Comparison of ENCODE assay signal across 9 mouse cellular contexts in the genomic region with DNA sequence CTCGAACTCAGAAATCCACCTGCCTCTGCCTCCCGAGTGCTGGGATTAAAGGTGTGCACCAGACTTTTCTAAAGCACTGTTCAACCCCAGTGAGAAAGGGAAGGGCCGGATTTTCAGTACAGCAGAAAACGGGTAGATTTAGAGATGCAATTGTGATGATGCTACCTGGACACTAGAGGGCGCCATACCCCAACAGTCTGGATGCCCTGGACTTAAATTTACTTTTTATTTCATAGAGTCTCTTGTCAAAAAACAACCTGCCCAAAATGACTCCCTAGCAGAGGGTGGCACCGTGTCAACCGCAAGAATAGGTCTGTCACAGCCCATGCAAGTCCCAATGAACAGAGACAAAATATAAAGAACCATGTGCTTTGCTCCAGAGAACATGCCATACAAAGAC.
DNase-seq lines count a peak whose midpoint lies in the region; ATAC-seq and TF ChIP-seq lines count a peak whose summit lies in the region.
"Had no signal": no experiment of that assay in that cellular context is flagged by ENCODE, and none has a peak within 500 bp of the region (broad histone marks: within the 10 kb centered on the region; RNA-seq: fewer than 3 reads in every experiment).

No protein-coding gene starts in this region.

- H3K27me3 ChIP-seq in cerebellum, adult 2 months (ENCODE audit: control insufficient read depth, insufficient read depth, low read length): no peaks in the 10 kb centered on the region
- H3K27me3 ChIP-seq in hindbrain, postnatal 0 days (ENCODE audit: insufficient read depth, low read length): no peaks in the 10 kb centered on the region

- TF ChIP-seq POLR2A in cerebellum, adult 2 months (IDR thresholded peaks at IDR 0.05; ENCODE audit: borderline replicate concordance, insufficient read depth, low read length): no peak

- H3K4me3 ChIP-seq in cerebellum, adult 2 months (replicated peaks; ENCODE audit: insufficient read depth, low read depth, low read length): no peak overlapping the region
- H3K4me3 ChIP-seq in hindbrain, postnatal 0 days (ENCODE audit: low read length): no peak overlapping the region
- H3K4me3 ChIP-seq: myocyte had no signal

- H3K9me3 ChIP-seq in hindbrain, postnatal 0 days (ENCODE audit: low read length): no peaks in the 10 kb centered on the region

- no peak overlapping the region for H3K9ac ChIP-seq in hindbrain, postnatal 0 days (replicated peaks; ENCODE audit: low read length)

- no peak for ATAC-seq in hindbrain, postnatal 0 days

- H3K4me1 ChIP-seq in cerebellum, adult 2 months (ENCODE audit: control insufficient read depth, insufficient read depth, low read length): peaks cover 3% of the 10 kb centered on the region
- peaks cover 11% of the 10 kb centered on the region; the same call in 1 of the 2 replicates for H3K4me1 ChIP-seq in hindbrain, postnatal 0 days (ENCODE audit: insufficient read depth, low read length)

- WGBS in cerebellum, adult 2 months: 19% methylated on average over 7 of the region's 7 CpGs
- WGBS in hindbrain, postnatal 0 days: 22% methylated on average over 7 of the region's 7 CpGs

- peak; percentile 52 for DNase-seq in heart, postnatal 4 days
- DNase-seq in heart, postnatal 25 days (ENCODE audit: low spot score): no peak
- DNase-seq in urinary bladder, postnatal 14 days (ENCODE audit: low spot score): peak; percentile 48
- no peak for DNase-seq in urinary bladder, postnatal 4 days (ENCODE audit: low spot score in 2 of 2)
- peak; percentile 51 to 55 for DNase-seq in cerebellum, adult 2 months
- DNase-seq in hindbrain, postnatal 0 days (ENCODE audit: low spot score): peak; percentile 71
- peak; percentile 41 for DNase-seq in mesoderm, embryonic 11.5 days (ENCODE audit: low read depth, low spot score)
- DNase-seq in urinary bladder, postnatal 10 days (ENCODE audit: low spot score): no peak

- peak; percentile 80; the same call in 1 of the 2 replicates for TF ChIP-seq CTCF in cerebellum, adult 2 months (IDR thresholded peaks at IDR 0.05; ENCODE audit: borderline replicate concordance, insufficient read depth, low read depth, low read length)
- peak; percentile 83 for TF ChIP-seq CTCF in hindbrain, postnatal 0 days (IDR thresholded peaks at IDR 0.05; ENCODE audit: low read depth)

- H3K36me3 ChIP-seq in hindbrain, postnatal 0 days (ENCODE audit: insufficient read depth, low read length): no peaks in the 10 kb centered on the region

- H3K27ac ChIP-seq in cerebellum, adult 2 months (ENCODE audit: insufficient read depth, low read length): no peak overlapping the region
- H3K27ac ChIP-seq in hindbrain, postnatal 0 days: no peak overlapping the region

- intact Hi-C loops in heart, postnatal 25 days (cut with DNase I): loop anchor here (5.0 to 10.0 kb wide), 3 partner anchors 121 to 441 kb away; a partner anchor contains a TSS

- H3K4me2 ChIP-seq in hindbrain, postnatal 0 days (ENCODE audit: low read depth, low read length): no peak overlapping the region

Comparison
In these comparisons a context has a peak if more than half of its experiments do, and no peak if none do; other contexts are left out.
1. DNase-seq: peak in heart, postnatal 4 days (single experiment), urinary bladder, postnatal 14 days (single experiment), cerebellum, adult 2 months (2 of 2), hindbrain, postnatal 0 days (single experiment) and mesoderm, embryonic 11.5 days (single experiment); none in heart, postnatal 25 days (single experiment), urinary bladder, postnatal 4 days (0 of 2) and urinary bladder, postnatal 10 days (single experiment).